Mouse (Mus musculus) kidney, postnatal 0 days (tissue): ENCODE measurements at regions not wholly inside any gene's neighbourhood (a gene's known extent, or its start where the extent isn't known, plus 50 kb on each side); places are given as distances from the start of the nearest gene placed in this dataset.

Experiments
- ATAC-seq: fragments of 200-750 bp; cut with Nextera tagmentation; replicated peaks from 2 replicates; pipeline ENCODE4 v1.8.0; 2017; ENCODE audit warnings: low read depth, moderate number of reproducible peaks, moderate TSS enrichment, moderate library complexity; ENCODE audit not compliant: low FRiP score
- DNase-seq: peaks from one replicate; pipeline ENCODE4 v3.0.0-alpha.2; 2016; ENCODE audit warnings: low spot score
- H3K27ac ChIP-seq: fragments of 300-500 bp; sonication (generic); 2 replicates; pipeline ENCODE4 v1.5.1; 2014; ENCODE audit warnings: mild to moderate bottlenecking
- H3K27me3 ChIP-seq: fragments of 300-500 bp; sonication (generic); 2 replicates; pipeline ENCODE4 v1.6.1; 2014; ENCODE audit warnings: low read length, mixed read lengths; ENCODE audit not compliant: insufficient read depth
- H3K36me3 ChIP-seq: fragments of 300-500 bp; sonication (generic); 2 replicates; pipeline ENCODE4 v1.6.1; 2014; ENCODE audit warnings: low read length, mixed read lengths; ENCODE audit not compliant: insufficient read depth
- H3K4me1 ChIP-seq: fragments of 300-500 bp; sonication (generic); replicated peaks from 2 replicates; pipeline ENCODE4 v1.6.1; 2014; ENCODE audit warnings: antibody characterized with exemption, low read length, mixed read lengths; ENCODE audit not compliant: insufficient read depth
- H3K4me2 ChIP-seq: fragments of 300-500 bp; sonication (generic); 2 replicates; pipeline ENCODE4 v1.6.1; 2014; ENCODE audit warnings: mild to moderate bottlenecking, low read length, moderate library complexity, mixed read lengths
- H3K4me3 ChIP-seq: fragments of 300-500 bp; sonication (generic); replicated peaks from 2 replicates; pipeline ENCODE4 v1.5.1; 2014; ENCODE audit warnings: low read depth, low read length
- H3K9ac ChIP-seq: fragments of 300-500 bp; sonication (generic); 2 replicates; pipeline ENCODE4 v1.6.1; 2014; ENCODE audit warnings: low read depth, low read length
- H3K9me3 ChIP-seq: fragments of 300-500 bp; sonication (generic); replicated peaks from 2 replicates; pipeline ENCODE4 v1.6.1; 2016; ENCODE audit warnings: low read length, inconsistent platforms, mixed read lengths
- CTCF ChIP-seq: IDR thresholded peaks from 2 replicates; pipeline ENCODE4 v1.5.1; 2016; ENCODE audit warnings: antibody characterized with exemption, low read depth, mild to moderate bottlenecking, moderate library complexity
- WGBS: fragments of 180-500 bp; shearing (Covaris S2); extraction: QIAGEN DNeasy Blood & Tissue Kit; methylation state at CpG from one replicate; pipeline ENCODE4 v1.1.7; 2014; 5-methylcytosine and 5-hydroxymethylcytosine counted together

DNA sequence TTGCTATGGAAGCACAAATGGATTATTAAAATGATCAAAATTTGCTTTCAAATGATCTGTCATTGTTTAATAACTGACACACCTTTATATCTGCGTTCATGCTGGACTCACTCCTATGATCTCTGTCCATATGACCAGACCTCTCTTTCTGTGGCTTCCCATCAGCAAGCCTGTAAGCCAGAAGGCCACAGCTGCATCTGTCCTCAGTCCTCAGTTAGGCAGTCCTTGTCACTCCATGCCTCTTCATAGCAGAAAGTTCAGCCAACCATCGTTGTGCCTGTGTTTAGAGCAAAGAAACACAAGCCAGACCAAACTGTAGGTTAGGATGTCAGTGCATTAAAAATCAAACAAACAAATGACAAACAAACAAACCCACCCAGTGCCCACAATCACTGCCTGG, 107.2 kb upstream of the Tsc22d1 start:
- H3K36me3 ChIP-seq, result no peaks in the 10 kb centered on the region
- H3K27ac ChIP-seq, result no peak overlapping the region
- no peak for TF ChIP-seq CTCF
- H3K27me3 ChIP-seq, result no peaks in the 10 kb centered on the region
- no peak overlapping the region for H3K9ac ChIP-seq
- WGBS, result 66% methylated on average over 2 of the region's 2 CpGs
- H3K9me3 ChIP-seq, result no peaks in the 10 kb centered on the region
- ATAC-seq (no peak), DNase-seq (no peak)
- H3K4me3 ChIP-seq, result no peak overlapping the region
- no peak overlapping the region for H3K4me2 ChIP-seq
- 0 out of 2 replicates have a peak, but pooled peaks cover 6% of the 10 kb centered on the region for H3K4me1 ChIP-seq

DNA sequence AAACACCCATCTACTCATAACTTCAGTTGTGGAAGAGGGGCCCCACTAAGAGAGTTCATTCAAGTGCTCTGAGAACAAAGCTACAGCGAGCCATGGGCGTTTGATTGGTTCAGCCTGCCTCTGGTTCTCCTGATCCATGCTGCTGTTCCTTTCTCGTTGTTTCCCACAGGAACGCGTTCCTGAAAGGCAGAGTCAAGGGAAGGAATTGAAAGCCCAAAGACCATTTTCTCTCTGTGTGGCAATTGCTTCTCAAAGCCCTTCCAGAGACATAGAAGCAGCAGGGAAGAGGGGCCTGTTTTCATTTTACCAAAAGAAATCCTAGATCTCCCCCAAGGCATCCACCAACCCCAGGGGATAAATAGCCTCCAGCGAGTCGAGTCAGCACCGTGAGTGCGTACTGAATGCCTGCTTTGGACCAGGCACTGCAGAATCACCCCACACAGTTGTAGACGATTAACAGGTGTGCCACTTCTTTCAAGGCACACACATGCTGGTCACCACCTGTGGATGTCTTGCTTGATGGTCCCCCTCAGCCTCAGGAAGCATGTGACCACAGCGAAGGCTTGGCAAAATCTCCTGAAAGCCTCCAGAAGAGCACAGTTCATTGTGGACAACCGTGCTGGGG, 106.5 kb upstream of the Tsc22d1 start:
- H3K4me1 ChIP-seq, result 0 out of 2 replicates have a peak, but pooled peaks cover 6% of the 10 kb centered on the region
- WGBS, result 31% methylated on average over 12 of the region's 12 CpGs
- no peaks in the 10 kb centered on the region for H3K9me3 ChIP-seq
- no peaks in the 10 kb centered on the region for H3K27me3 ChIP-seq
- no peak for ATAC-seq
- no peak overlapping the region for H3K27ac ChIP-seq
- no peak for TF ChIP-seq CTCF
- peak; percentile 31 for DNase-seq
- H3K9ac ChIP-seq, result 0 out of 2 replicates have a peak overlapping the region, but pooled peaks have one; percentile 27
- peak overlapping the region; percentile 46 for H3K4me2 ChIP-seq
- H3K4me3 ChIP-seq, result 0 out of 2 replicates have a peak overlapping the region, but pooled peaks have one; percentile 11
- H3K36me3 ChIP-seq, result no peaks in the 10 kb centered on the region

DNA sequence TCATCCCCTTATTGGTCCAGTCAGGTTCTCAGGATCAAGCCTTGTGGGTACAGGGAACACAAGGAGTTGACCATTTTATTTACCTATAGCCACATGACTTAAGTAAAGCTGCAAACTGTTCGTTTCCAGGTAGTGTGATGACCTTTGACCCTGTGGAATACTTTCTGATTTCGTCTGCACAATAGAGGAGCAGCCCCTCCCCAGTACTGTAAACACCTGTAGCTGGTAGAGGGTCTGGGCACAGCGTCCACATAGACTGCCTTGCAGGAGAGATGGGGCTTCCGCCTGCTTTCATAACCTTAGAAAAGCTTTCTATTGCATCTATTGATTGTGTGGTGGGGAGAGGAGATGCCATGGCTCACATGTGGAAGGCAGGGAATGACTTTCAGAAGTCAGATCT, 105.2 kb upstream of the Tsc22d1 start:
- DNase-seq (no peak), ATAC-seq (no peak)
- TF ChIP-seq CTCF, result no peak
- H3K27ac ChIP-seq, result no peak overlapping the region
- H3K27me3 ChIP-seq, result no peaks in the 10 kb centered on the region
- H3K4me3 ChIP-seq, result no peak overlapping the region
- no peaks in the 10 kb centered on the region for H3K36me3 ChIP-seq
- no peak overlapping the region for H3K4me2 ChIP-seq
- H3K9me3 ChIP-seq, result no peaks in the 10 kb centered on the region
- no peak overlapping the region for H3K9ac ChIP-seq
- 0 out of 2 replicates have a peak, but pooled peaks cover 6% of the 10 kb centered on the region for H3K4me1 ChIP-seq
- WGBS, result 65% methylated on average over 4 of the region's 4 CpGs

DNA sequence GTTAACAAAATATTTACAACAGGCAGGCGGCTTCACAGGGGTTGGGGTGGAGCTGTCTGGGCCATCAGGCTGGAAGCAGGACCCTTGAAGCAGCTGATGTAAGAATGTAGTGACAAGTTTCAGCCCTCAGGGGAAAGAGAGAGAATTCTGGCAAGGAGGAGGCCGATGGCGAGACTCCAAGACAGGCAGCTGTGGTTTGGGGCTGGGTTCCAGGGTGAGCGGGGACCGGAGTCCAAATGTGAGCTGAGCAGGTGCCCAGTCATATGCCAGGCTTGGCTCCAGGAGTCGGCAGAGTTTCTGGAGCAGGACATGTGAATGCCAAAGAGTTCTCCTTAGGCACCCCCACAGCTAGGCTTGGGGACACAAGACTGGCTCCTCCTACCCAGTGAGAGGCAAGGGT, 104.5 kb upstream of the Tsc22d1 start:
- Histone ChIP-seq H3K4me1 (0 out of 2 replicates have a peak, but pooled peaks cover 6% of the 10 kb centered on the region), H3K36me3 (no peaks in the 10 kb centered on the region), H3K9ac (no peak overlapping the region), H3K27ac (no peak overlapping the region), H3K27me3 (no peaks in the 10 kb centered on the region), H3K4me3 (no peak overlapping the region), H3K4me2 (no peak overlapping the region), H3K9me3 (no peaks in the 10 kb centered on the region)
- DNase-seq (no peak), ATAC-seq (no peak)
- no peak for TF ChIP-seq CTCF
- 60% methylated on average over 6 of the region's 6 CpGs for whole genome bisulfite sequencing

DNA sequence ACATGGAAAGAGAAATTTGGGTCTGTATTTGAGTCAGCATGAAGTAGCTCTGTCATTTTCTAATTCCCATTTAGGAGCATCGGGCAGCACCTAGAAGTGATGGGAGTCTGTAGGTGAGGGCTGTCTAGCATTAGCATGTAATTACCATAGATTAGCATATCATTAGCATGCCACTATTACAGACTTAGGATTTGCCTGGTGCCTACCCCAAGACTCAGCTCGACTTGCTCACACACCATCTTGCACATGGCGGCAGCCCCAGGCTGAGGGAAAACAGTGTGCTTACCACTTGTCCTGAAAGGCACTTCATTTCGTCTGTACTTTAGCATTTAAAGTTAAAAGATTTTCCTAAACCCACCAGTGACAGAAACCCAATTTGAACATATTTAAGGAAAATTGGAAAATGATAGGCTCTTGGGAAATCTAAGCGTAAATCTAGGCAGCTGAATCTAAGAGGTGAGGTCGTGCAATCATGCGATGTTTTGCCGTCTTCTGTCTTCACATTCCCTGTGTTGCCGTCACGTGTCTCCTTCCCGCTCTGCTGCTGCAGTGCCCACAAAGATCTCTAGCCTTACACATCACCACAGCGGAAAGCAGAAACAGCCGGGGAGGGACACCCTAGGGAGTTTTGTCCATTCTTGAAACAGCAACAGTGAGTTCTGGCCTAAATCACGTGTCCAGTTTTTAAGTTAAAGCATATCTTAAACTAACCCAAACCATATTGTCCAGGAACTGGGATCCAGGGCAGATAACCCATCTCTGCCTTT, 101.2 kb upstream of the Tsc22d1 start:
- WGBS, result 78% methylated on average over 14 of the region's 14 CpGs
- H3K27me3 ChIP-seq, result no peaks in the 10 kb centered on the region
- no peak for DNase-seq

DNA sequence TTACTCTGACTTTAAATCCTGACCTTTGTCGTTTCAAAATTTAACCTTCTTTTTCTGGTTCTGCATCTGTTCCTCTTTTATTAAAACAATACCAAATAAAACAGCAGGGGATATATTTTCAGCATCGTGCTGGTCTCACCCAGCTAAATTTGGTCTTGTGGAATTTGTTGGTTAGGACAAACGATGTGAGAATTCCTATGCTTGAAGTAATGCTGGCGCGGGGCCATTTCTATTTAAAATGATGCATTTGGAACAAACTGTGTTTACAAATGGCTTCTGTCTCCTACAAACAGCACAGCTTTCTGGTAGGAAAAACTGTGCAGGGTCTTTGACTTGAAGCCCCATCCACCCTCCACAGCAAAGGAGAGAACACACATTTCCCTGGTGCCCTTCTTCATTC, 96.3 kb upstream of the Tsc22d1 start:
- no peaks in the 10 kb centered on the region for H3K36me3 ChIP-seq
- TF ChIP-seq CTCF, result no peak
- H3K9ac ChIP-seq, result no peak overlapping the region
- no peak overlapping the region for H3K4me3 ChIP-seq
- no peaks in the 10 kb centered on the region for H3K4me1 ChIP-seq
- peak; percentile 61 for DNase-seq
- no peak overlapping the region for H3K4me2 ChIP-seq
- 63% methylated on average over 5 of the region's 5 CpGs for WGBS
- H3K9me3 ChIP-seq, result 0 out of 2 replicates have a peak, but pooled peaks cover 3% of the 10 kb centered on the region
- no peaks in the 10 kb centered on the region for H3K27me3 ChIP-seq
- ATAC-seq, result no peak
- H3K27ac ChIP-seq, result no peak overlapping the region

More for the DNA sequence above, 101.2 kb upstream of the Tsc22d1 start:
- no peak overlapping the region for H3K27ac ChIP-seq
- H3K36me3 ChIP-seq, result no peaks in the 10 kb centered on the region
- H3K4me1 ChIP-seq, result 0 out of 2 replicates have a peak, but pooled peaks cover 1% of the 10 kb centered on the region
- TF ChIP-seq CTCF, result no peak
- 0 out of 2 replicates have a peak, but pooled peaks cover 3% of the 10 kb centered on the region for H3K9me3 ChIP-seq
- H3K4me2 ChIP-seq, result no peak overlapping the region
- no peak overlapping the region for H3K4me3 ChIP-seq
- no peak for ATAC-seq
- no peak overlapping the region for H3K9ac ChIP-seq
